Mouse (Mus musculus) granulocyte monocyte progenitor cell, adult 5-6 weeks (primary cell): ENCODE measurements around the gene Bpnt1. TPM values are rescaled to one million over a fixed set of nuclear protein-coding genes. Genes with fewer than 3 reads are reported as not detected.
A peak's percentile ranks its signal among the peaks of the same experiment; 100 is the strongest.
"Not testable (repeated sequence)": the region's sequence is repeated elsewhere in the genome, so short reads cannot be mapped to it uniquely, and the experiment has no call there.

ENCODE experiments used
- ATAC-seq: replicated peaks from 2 replicates; pipeline ENCODE4 v1.8.0; 2016; ENCODE audit warnings: mild to moderate bottlenecking, moderate TSS enrichment, inconsistent platforms; ENCODE audit not compliant: poor library complexity, severe bottlenecking
- total RNA-seq, 2 experiments: library from RNA; stranded (forward) in 1 of 2; stranded (reverse) in 1 of 2; fragments of 200-712, 200-1000 nt in 1 of 2; fragments of >200 nt in 1 of 2; fragmentation: Nextera tagmentation in 1 of 2; gene quantifications; 2 replicates each; pipeline ENCODE4 v1.2.3; 2014 to 2017

Gene Bpnt1
- total RNA-seq (2014; fragmentation: Nextera tagmentation) (14.1 and 17.6 TPM in 2 replicates), total RNA-seq (2017) (18.6 and 28.0 TPM in 2 replicates)

DNA sequence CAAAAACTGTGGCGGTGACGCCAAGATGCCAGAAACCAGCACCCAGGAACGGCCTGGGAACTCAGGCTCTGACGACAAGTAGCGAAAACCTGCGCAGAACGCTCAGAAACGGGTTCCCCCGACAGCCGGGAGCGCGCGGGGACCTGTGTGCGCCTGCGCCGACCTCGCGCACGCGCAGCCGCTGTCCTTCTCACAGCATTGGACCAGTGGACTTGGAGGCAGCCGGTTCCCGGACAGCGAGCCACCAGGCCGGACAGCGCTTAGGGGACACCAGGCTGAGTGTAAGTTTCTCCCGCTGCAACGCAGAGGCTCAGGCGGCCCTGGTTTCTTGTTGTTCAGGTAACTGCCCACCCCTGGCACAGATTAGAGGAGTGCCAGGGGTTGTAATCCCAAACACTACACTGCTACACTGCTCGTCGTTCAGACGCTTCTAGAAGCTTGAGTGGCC, at the start of gene Bpnt1:
TSS of gene Bpnt1 (plus strand) at position 167 of the 448 bp plus-strand sequence.
- ATAC-seq: peak; percentile 77

DNA sequence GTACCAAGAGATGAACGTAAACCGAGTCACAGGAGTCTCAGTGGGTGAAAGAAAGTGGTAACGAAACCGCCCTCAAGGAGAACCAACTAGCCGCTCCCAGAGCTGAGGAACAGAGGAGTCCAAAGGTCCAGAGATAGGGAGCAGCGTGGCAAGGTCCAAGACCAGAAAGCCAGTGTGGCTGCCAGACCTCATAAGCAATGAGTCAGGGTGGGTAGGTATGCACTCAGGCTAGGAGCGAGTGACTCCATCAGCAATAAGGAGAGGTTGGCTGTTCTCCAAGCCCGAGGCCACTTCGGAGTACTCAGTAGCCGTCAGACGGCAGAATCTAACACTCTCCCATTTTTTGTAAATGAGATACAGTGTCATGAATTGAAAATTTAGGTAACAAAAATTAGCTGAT, 49.1 kb upstream of the Bpnt1 start:
- ATAC-seq: no peak

DNA sequence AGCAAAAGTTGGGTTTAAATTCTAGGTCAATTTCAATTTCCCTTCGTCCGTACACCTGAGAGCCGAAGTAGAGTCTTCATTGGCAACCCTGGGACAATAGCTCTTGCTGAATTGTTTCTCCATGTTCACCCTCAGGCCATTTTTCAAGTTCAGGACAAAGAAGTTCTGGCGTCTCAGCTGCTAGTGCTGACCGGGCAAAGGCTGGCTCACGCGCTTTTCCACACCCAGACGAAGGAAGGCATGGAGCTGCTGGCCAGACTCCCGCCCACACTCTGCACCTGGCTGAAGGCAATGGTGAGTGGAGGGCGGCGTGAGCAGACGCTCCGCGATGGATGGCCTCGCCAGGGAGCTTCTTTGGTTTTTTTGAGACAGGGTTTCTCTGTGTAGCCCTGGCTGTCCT, 48.7 kb upstream of the Bpnt1 start:
- no peak for ATAC-seq

DNA sequence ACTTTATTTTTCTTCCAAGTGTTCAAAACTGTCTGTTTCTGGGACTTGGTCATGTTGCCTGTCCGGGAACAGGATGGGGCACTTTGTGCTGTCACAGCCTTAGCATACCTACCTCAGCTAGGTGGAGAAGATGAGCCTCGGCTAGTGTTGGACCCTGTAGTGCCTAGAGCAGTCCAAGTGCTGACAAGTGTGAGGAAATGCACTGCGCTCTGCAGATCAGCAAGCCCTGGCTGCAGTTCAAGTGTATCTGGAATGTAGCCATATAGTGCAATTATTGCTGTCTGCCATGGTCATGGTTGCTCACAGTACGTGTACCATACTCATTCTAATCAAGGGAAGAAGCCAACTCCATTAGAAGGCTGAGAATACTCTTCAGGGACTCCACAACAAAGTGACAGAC, 47.2 kb upstream of the Bpnt1 start:
- ATAC-seq: no peak

DNA sequence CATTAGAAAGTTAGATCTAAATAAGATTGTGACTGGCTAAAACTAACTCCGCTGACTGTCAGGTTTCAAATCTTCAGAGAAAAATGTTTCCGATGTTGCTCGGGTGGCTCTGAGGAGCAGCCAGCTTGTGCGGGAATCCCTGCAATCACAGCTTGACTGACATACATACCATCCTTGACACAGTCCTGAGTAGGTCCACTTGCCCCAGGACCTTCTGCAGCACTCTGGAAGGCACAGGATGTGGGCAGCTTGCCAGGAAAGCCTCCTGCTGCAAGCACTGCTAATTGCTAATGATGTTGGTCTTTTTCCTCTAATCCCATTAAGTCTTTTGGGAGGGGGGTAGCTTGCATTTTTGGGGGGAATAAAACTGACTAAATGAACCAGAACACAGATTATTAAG, 46.8 kb upstream of the Bpnt1 start:
- no peak for ATAC-seq

DNA sequence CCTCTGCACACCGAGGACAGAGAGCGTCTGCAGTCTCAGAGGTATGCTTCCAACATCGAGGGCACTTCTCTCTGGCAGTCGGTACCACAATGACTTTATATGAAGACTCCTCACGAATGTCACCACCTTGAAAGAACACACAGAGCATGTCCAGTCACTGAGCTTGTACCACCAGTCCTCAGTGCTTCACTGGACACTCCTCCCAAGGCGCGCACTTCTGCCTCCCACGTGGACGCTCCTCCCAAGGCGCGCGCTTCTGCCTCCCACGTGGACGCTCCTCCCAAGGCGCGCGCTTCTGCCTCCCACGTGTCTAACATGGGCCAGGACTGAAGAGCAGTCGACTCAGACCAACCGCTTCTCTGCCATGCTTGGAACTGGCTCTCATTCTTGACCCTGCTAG, 44.9 kb upstream of the Bpnt1 start:
- no peak for ATAC-seq

DNA sequence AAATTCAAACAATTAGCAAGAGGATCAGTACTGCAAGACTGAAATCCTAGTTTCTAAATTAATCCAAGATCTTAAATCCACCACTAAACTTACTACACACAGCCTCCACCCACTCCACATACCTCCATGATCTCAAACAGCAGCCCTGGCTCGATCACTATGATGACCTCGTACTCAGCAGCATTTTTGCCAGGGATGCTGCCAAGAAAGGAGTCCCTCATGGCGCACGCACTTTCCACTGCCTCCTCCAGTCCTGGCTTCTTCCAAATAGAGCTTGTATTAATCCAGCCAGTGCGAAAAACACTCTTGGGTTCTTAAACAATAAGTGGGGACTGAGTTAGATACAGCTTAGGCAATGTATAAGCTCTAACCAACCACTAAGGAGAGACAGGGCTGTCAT, 42.7 kb upstream of the Bpnt1 start:
- ATAC-seq: no peak

DNA sequence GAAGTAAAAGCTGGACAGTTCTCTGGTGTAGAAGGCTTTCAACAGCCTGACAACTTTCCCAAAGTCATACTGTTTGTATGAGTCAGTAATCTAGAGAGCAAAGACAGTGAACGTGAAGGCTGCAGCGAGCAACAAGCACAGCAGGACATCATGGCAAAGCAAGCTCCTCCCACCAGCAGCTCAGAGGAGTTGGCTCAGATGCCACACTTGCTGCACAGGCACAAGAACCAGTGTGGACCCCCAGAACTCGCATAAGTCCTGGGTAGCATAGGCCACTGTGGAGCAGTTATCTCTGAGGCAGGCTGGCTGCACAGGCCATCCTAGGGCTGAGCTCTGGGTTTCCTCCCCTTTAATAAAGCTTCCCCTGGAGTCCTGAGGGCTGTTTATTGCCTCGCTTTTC, 40.6 kb upstream of the Bpnt1 start:
- no peak for ATAC-seq

DNA sequence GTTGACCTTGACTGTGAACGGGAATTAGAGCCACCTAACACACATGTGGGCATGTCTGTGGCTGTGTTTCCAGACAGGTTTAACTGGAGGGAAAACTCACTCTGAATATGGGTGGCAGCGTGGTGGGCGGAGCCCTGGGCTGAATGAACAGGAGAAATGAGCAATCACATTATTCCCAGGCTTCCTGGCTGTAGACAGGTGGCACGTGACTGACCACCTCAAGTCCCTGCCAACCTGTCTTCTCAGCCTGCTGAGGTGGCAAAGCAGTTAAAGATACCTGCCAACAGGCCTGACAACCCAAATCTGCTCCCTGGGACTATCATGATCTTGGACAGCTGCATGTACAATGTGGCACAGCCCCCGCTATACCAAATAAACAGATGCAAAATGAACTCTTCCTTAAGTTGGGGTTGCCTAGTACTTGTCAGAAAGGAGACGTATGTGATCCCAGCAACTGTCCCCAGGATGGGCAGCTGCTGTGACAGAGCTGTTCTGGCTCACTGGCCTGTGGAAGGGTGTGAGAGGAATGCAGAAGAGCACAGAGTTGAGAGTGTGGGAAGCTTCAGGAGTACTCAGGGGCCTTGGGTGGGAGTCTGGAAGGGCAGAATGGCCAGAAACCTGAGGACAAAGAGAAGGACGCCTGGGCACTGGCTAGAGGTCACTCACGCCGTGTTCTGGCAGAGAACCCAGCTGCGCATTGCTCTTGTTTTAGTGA, 39.1 kb upstream of the Bpnt1 start:
- ATAC-seq: no peak

DNA sequence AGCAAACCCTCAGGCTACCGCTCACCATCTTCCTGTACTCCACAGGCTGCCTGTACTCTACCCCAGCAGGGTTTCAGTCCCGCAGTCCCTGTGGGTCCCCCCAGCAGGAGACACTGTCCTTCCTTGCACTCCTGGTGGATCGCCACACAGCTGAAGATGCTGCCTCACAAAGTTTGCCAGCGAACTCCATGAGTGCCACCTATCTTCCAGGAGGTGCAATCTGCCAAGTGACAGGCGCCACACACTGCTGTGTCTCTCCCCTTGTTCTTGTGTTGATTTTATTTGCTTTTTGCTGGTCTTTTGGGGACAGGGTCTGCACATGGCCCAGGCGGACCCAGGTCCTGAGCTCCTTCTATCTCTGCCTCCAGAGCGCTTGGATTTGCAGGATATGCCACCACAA, 35.1 kb upstream of the Bpnt1 start:
- no peak for ATAC-seq

DNA sequence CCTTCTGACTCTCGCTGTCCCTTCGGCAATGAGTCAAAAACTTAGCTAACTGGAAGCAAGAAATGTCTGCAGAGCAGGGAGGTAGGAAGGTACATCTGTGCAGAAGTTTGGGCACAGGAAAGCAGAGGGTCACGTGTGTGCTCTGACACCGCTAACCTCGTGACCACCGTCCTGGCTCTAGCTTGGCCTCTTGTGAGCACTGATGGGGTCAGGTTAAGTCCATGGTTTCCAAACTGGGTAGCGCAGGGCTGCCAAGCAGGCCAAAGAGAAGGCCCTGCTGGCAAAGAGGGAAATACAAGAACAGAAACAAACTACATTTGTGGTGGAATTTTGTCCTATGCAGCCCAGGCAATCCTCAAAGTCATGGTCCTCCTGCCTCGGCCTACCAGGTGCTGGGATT, 33.5 kb upstream of the Bpnt1 start:
- ATAC-seq: no peak

DNA sequence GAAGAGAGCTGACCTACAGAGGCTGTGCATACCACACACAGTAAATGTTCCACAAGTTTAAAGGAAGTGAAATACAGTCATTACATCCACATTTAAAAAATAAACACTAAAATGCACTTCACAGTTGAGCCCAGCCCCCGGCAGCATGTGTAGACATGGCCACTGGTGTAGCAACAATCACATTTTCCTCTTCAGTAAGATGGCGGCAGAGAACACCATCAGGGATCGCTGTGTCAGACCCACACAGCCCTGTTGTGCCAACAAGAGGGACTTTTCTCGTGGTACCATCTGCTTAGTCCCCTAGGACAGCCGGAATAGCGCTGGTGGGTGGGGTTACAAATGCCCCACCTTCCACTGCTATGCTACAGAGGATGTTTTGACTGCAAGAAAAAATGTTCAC, 29.1 kb upstream of the Bpnt1 start:
- no peak for ATAC-seq

DNA sequence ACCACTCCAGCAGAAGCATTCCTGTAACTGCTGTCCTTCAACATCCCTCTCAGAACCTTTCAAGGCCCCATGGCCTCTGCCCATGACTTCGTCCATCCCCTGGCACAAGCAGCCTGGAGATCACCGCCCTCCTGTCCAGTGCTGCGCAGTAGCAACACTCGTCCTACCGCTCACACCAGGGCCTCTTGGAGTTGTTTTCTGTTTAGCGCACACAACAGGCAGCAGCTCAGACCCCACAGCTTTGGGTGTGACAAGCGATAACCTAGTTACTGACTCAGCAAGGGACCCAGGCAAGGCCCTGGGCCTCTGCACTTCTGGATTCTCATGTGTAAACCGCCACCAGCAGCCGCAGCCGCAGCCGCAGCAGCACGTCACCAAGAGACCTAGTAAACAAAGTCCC, 25.1 kb upstream of the Bpnt1 start:
- ATAC-seq: no peak

DNA sequence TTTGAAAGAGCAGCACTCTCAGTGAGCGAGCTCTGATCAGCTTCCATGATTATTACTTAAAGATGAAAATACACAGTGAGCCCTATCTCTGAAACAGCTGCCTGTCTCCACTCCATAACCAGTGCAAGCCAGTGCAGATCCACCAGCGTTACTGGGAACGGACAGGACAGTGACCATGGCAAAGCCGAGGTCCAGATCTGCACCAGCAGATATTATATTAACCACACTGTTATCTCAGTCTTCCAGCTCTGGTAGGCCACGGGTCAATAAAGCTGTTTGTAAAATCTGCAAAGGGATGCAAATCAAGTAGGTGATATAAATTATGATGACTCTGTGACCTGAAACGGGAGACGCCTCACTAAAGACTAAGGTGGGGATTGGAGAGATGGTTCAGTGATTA, 24.3 kb upstream of the Bpnt1 start:
- no peak for ATAC-seq

DNA sequence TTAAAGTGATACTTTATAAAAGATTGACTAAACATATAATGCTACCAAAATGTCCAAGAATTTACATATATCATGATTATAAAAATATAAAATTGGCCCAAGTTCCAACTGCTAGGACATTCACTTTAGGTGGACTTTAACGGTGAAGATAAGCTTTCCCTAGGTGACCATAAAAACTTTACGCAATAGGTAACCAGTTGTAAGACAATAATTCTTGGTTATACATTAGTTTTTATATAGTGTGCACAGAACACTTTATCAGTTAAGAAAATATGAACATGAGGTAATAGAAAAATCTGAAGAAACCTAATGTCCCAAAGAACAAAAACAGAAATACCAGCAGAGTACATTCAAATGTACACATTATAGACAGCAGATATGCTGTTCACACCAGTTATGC, 23.6 kb upstream of the Bpnt1 start:
- ATAC-seq: no peak

DNA sequence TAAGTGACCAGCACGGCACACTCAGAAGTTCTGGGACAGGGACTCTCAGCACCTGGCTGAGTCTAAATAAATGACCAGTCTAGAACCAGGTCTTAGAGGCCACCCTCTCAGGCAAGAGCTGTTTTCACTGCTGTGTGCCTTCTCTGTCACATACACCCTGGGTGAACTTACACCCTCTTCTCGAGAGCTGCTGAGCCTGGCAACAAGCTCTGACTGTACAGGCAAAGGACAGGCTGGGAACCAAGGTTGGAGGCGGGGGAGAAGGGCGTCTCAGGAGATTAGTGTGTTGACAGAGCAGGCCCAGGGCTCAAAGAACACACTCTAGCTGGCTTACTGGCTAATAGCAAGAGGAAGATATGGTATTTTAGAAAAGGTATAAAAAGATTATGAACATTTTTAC, 23.0 kb upstream of the Bpnt1 start:
- no peak for ATAC-seq

DNA sequence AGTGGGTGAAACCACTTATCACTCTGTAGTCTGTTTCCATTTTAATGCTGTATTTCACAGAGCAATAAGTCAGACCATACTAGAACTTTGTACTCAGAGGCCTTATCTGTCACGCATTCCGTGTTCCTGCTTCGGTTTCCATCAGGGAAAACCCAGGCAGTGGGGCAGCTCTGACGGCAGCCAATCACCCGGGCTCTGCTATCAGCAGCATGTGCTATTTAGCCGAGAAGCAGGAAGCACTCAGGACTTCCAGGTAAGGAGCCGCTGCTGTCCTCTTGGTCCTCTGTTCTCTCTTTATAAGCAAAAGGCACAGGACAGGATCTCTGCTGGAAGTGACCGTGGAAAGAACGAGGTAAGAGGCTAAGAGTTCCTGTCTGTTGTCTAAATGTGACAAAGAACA, 20.0 kb upstream of the Bpnt1 start:
- no peak for ATAC-seq

DNA sequence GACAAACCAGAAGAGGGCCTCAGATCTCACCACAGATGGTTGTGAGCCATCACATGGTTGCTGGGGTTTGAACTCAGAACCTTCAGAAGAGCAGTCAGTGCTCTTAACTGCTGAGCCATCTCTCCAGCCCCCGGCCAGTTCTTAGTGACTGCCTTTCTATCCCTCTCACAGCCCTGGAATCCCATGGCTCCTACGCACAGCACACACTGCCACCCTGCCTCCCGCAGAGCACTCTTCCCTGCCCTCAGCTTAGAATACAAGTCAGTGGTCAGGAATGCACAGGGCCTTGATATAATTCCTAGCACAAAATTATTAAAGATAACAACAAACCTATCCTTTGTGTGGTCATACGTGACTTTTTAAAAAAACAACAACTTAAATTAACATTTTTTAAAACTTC, 17.4 kb upstream of the Bpnt1 start:
- ATAC-seq: no peak

DNA sequence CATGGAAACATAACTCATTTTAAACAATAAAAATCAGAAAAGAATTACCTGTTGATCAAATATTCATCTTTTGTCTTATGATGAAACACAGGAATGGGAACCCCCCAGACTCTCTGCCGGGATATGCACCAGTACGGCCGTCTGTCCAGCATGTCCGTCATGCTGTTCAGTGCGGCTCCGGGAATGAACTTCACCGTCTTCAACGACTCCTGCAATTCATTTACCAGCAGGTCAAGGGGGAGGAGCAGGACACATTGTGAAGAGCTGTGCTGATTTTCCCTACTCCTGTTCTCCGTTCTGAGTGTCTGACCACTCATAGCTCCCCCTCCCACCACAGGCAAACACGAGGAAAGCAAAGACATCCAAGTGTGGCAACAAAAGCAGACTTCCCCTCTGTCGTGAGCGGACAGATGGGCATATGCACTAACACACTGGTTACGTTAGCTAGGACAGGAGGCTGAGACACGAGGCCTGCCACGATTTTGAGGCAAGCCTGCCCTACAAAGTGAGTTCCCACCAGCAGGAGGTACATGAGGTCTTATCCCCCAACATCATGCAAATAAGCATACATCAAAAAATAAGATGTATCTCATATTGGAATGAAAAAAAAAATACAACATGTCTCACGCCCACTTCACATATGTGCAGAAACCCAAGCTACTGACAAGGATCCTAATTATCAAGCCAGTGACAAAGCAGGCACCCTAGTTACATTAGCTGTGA, 15.9 kb upstream of the Bpnt1 start:
- no peak for ATAC-seq

DNA sequence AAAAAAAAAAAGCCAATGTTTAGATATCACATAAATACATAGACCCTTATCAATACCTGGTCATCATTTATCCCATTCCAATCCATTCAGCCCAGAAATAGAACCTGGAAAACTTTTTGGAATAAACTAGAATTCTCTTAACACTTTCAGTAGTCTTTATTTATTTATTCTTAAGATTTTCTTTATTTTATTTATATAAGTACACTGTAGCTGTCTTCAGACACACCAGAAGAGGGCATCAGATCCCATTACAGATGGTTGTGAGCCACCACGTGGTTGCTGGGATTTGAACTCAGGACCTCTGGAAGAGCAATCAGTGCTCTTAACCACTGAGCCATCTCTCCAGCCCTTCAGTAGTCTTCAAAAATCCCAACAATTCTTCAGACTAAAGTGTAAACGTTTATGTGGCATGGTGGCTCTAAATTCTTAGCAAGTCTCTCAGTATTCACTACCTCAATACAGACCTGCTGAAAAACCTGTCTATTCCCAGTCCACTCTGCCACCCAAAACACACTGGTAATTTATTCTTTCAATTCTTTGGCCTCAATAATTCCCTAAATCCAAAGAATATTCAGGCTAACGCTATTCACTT, 4.1 kb upstream of the Bpnt1 start:
- ATAC-seq: not testable (repeated sequence)

DNA sequence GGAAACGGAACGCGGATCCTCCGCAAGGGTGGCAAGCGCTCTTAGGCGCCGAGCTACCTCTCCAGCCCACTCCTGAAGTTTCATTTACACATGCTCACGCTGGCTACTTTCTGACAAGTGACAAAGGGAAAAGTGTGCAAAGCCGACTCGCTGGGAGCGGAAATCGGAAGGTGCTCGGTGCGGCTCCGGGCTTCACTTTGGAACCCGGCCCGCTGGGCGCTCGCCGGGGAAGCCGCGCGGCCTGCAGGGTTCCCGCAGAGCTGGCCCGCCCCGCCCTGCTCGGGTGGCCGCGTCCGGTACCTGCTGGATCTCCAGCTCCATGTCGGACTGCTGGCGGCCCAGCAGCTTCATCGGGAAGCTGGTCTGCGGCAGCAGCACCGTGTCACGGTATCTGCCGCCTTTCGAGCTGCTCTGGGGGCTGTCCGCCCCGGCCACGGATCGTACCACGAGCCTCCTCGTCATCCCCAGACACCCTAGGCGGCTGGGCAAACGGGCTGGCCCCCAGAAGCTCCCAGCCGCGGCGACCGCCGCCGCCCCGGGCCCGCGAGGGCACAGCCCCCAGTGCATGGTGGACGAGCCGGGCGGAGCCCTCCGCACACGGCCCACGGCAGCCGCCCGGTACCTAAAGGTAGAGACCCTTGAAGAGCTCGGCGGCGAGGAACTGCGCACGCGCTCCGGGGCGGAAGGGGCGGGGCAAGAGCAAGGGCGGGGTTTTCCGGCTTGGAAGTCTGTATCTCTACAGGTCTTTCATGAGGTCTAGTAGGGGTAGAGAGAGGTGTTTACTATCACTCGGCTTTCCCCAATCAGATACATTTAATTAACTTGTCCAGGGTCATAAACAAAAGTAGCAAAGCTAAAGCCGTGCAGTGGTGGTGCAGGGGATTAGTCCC, 3.0 kb upstream of the Bpnt1 start, which contains the start of gene Iars2:
TSS of gene Iars2 (minus strand) at position 676 of the 890 bp plus-strand sequence.
- peak; percentile 63 for ATAC-seq
